Mouse (Mus musculus) adrenal gland, adult 10 weeks (tissue): ENCODE measurements around the gene Imp4. TPM values are rescaled to one million over a fixed set of nuclear protein-coding genes. Genes with fewer than 3 reads are reported as not detected.

ENCODE experiments used
- polyA plus RNA-seq: library from polyadenylated mRNA; stranded (reverse); fragments of 350-450 nt; fragmentation: Illumina TruSeq; extraction: RNeasy Lipid Tissue Mini Kit (QIAGEN cat#74804); gene quantifications from one replicate; pipeline ENCODE4 v1.2.3, GENCODE M21; 2014; ENCODE audit warnings: low read depth, low replicate concordance

The Imp4 gene
- 15.6 TPM for polyA plus RNA-seq

GRCm38 (mm10) chr1:34439215-34439960 lies at the start of gene Imp4, which contains the start of gene Ccdc115:
Gene Imp4, plus strand, starts transcription at chr1:34439851.
Gene Ccdc115, minus strand, starts transcription at chr1:34439672.

GRCm38 (mm10) chr1:34459284-34460060 lies 19.8 kb downstream of the Imp4 start, which contains the start of gene Ptpn18:
Gene Ptpn18, plus strand, starts transcription at chr1:34459762.

Other genes starting within 250 kb of the Imp4 start
- 19.5 TPM for gene Ccdc115, start 179 bp upstream of the Imp4 start, polyA plus RNA-seq
- not detected for gene Ptpn18, start 19.9 kb downstream of the Imp4 start, polyA plus RNA-seq
- not detected for gene Prss39, start 58.6 kb downstream of the Imp4 start, polyA plus RNA-seq
- not detected for gene Cfc1, start 95.8 kb downstream of the Imp4 start, polyA plus RNA-seq
- not detected for gene Prss40, start 121.1 kb downstream of the Imp4 start, polyA plus RNA-seq
- 0.12 TPM for gene Amer3, start 139.8 kb downstream of the Imp4 start, polyA plus RNA-seq